Mouse (Mus musculus) neural tube, embryonic 13.5 days (tissue): ENCODE results near the gene Tspoap1. TPM values are rescaled to one million over a fixed set of nuclear protein-coding genes. Genes with fewer than 3 reads are reported as not detected.

Experiments
- ATAC-seq: fragments of 200-750 bp; cut with Nextera tagmentation; 2 replicates; pipeline ENCODE4 v1.8.0; 2017; ENCODE audit warnings: low read depth, mild to moderate bottlenecking, moderate TSS enrichment, moderate library complexity
- H3K27ac ChIP-seq: fragments of 300-500 bp; sonication (generic); replicated peaks from 2 replicates; pipeline ENCODE4 v1.5.1; 2015; ENCODE audit warnings: moderate library complexity, mild to moderate bottlenecking, inconsistent platforms
- H3K27me3 ChIP-seq: fragments of 300-500 bp; sonication (generic); 2 replicates; pipeline ENCODE4 v1.6.1; 2015; ENCODE audit warnings: mild to moderate bottlenecking, inconsistent platforms
- H3K36me3 ChIP-seq: fragments of 300-500 bp; sonication (generic); 2 replicates; pipeline ENCODE4 v1.6.1; 2015; ENCODE audit warnings: mild to moderate bottlenecking, inconsistent platforms
- H3K4me1 ChIP-seq: fragments of 300-500 bp; sonication (generic); replicated peaks from 2 replicates; pipeline ENCODE4 v1.6.1; 2015; ENCODE audit warnings: inconsistent platforms
- H3K4me2 ChIP-seq: fragments of 300-500 bp; sonication (generic); 2 replicates; pipeline ENCODE4 v1.6.1; 2015; ENCODE audit warnings: inconsistent platforms, mild to moderate bottlenecking, moderate library complexity
- H3K4me3 ChIP-seq: fragments of 300-500 bp; sonication (generic); 2 replicates; pipeline ENCODE4 v1.5.1; 2015; ENCODE audit warnings: mild to moderate bottlenecking, inconsistent platforms
- H3K9ac ChIP-seq: fragments of 300-500 bp; sonication (generic); 2 replicates; pipeline ENCODE4 v1.6.1; 2015; ENCODE audit warnings: moderate library complexity, mild to moderate bottlenecking, inconsistent platforms
- H3K9me3 ChIP-seq: fragments of 300-500 bp; sonication (generic); 2 replicates; pipeline ENCODE4 v1.6.1; 2016; ENCODE audit warnings: inconsistent platforms
- WGBS: fragments of 180-500 bp; shearing (Covaris S2); methylation state at CpG from one replicate; pipeline ENCODE4 v1.1.7; 2015; 5-methylcytosine and 5-hydroxymethylcytosine counted together
- polyA plus RNA-seq: library from polyadenylated mRNA; unstranded; fragments of >200 nt; fragmentation: Nextera tagmentation; extraction: Ambion mirVana; gene quantifications from 2 replicates; pipeline ENCODE4 v1.2.1, GENCODE M21; 2015

Tspoap1 gene
- polyA plus RNA-seq, 1 experiment from 2014 or later = 27.0 TPM

- no peaks in the 10 kb centered on the region for H3K36me3 ChIP-seq
- no peaks in the 10 kb centered on the region for H3K27me3 ChIP-seq
- H3K27ac ChIP-seq = no peak overlapping the region
- H3K4me2 ChIP-seq = no peak overlapping the region
- H3K9ac ChIP-seq = no peak overlapping the region
- no peak overlapping the region for H3K4me3 ChIP-seq
- WGBS = 86% methylated on average over 22 of the region's 22 CpGs
- no peak for ATAC-seq
- H3K9me3 ChIP-seq = no peaks in the 10 kb centered on the region
- no peaks in the 10 kb centered on the region for H3K4me1 ChIP-seq
Observed at GRCm38 (mm10) chr11:87801711-87802275, 41.5 kb downstream of the Tspoap1 start.

GRCm38 (mm10) chr11:87802621-87803020 lies 42.3 kb downstream of the Tspoap1 start:
- Histone ChIP-seq H3K4me1 (no peaks in the 10 kb centered on the region), H3K36me3 (no peaks in the 10 kb centered on the region), H3K4me3 (no peak overlapping the region), H3K9me3 (no peaks in the 10 kb centered on the region), H3K27ac (no peak overlapping the region), H3K4me2 (0 out of 2 replicates have a peak overlapping the region, but pooled peaks have one; percentile 13), H3K9ac (no peak overlapping the region), H3K27me3 (no peaks in the 10 kb centered on the region)
- WGBS = 45% methylated on average over 14 of the region's 14 CpGs
- ATAC-seq = no peak

GRCm38 (mm10) chr11:87805448-87805847 lies 45.1 kb downstream of the Tspoap1 start:
- Histone ChIP-seq H3K9ac (no peak overlapping the region), H3K27ac (no peak overlapping the region), H3K27me3 (no peaks in the 10 kb centered on the region), H3K4me3 (no peak overlapping the region), H3K4me1 (no peaks in the 10 kb centered on the region), H3K4me2 (no peak overlapping the region), H3K9me3 (no peaks in the 10 kb centered on the region), H3K36me3 (no peaks in the 10 kb centered on the region)
- ATAC-seq = no peak
- 69% methylated on average over 1 of the region's 1 CpGs for whole genome bisulfite sequencing

DNA sequence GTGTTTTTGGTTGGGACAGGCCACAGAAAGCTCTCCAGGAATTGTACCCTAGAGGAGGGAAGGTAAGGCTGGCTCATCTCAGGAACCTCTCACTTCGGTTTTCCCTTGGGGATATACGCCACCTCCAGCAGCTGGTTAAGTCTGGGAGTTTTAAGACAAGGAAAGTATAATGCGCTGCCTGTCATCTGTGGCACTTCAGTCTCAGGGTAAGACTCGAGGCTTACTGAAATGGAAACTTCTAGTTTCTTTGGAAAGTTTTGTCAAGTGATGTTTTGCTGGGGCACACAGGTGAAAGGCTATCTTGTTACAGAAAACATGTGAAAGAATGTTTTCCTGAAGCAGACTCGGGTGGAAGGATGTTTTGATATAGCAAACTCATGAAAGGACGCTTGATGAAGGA lies 47.1 kb downstream of the Tspoap1 start:
- WGBS = 92% methylated on average over 6 of the region's 6 CpGs
- Histone ChIP-seq H3K9me3 (no peaks in the 10 kb centered on the region), H3K27me3 (no peaks in the 10 kb centered on the region), H3K27ac (no peak overlapping the region), H3K9ac (no peak overlapping the region), H3K36me3 (no peaks in the 10 kb centered on the region), H3K4me3 (no peak overlapping the region), H3K4me1 (peaks cover 5% of the 10 kb centered on the region; the same call in 1 of the 2 replicates), H3K4me2 (no peak overlapping the region)
- ATAC-seq = no peak

GRCm38 (mm10) chr11:87808236-87808635 lies 47.9 kb downstream of the Tspoap1 start:
- Histone ChIP-seq H3K27ac (no peak overlapping the region), H3K36me3 (no peaks in the 10 kb centered on the region), H3K4me3 (no peak overlapping the region), H3K4me1 (peaks cover 5% of the 10 kb centered on the region; the same call in 1 of the 2 replicates), H3K4me2 (no peak overlapping the region), H3K9ac (no peak overlapping the region), H3K27me3 (no peaks in the 10 kb centered on the region), H3K9me3 (no peaks in the 10 kb centered on the region)
- 91% methylated on average over 7 of the region's 7 CpGs for WGBS
- ATAC-seq = no peak

DNA sequence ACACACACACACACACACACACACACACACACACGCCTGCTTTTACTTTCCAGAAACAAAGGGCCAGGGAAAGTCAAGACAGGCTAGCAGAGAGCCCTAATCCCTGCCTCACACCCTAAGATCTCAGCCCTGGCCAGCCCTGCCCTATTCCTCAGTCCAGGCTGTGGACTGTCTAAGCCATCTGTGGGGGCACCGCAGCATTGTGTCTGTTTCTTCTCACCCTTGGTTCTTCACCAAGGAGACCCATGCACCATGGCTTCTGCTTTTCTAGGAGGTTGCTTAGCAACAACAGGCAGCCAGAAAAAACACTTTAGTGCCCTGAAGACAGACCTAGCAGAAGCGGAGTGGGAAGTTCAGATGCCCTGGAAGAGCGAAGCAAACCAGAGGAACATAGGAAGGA lies 51.1 kb downstream of the Tspoap1 start:
- Histone ChIP-seq H3K4me3 (no peak overlapping the region), H3K9me3 (no peaks in the 10 kb centered on the region), H3K9ac (no peak overlapping the region), H3K36me3 (no peaks in the 10 kb centered on the region), H3K4me2 (no peak overlapping the region), H3K27me3 (no peaks in the 10 kb centered on the region), H3K4me1 (peaks cover 13% of the 10 kb centered on the region), H3K27ac (no peak overlapping the region)
- WGBS = 57% methylated on average over 3 of the region's 4 CpGs
- 0 out of 2 replicates have a peak, but pooled peaks have one; percentile 40 for ATAC-seq

GRCm38 (mm10) chr11:87814831-87815230 lies 54.5 kb downstream of the Tspoap1 start:
- ATAC-seq = no peak
- Histone ChIP-seq H3K4me2 (no peak overlapping the region), H3K9me3 (no peaks in the 10 kb centered on the region), H3K27ac (no peak overlapping the region), H3K4me3 (no peak overlapping the region), H3K4me1 (peaks cover 24% of the 10 kb centered on the region), H3K9ac (no peak overlapping the region), H3K36me3 (no peaks in the 10 kb centered on the region), H3K27me3 (peaks cover 5% of the 10 kb centered on the region; the same call in 1 of the 2 replicates)
- whole genome bisulfite sequencing = 65% methylated on average over 8 of the region's 8 CpGs

GRCm38 (mm10) chr11:87816707-87817442 lies 56.5 kb downstream of the Tspoap1 start:
- Histone ChIP-seq H3K9me3 (no peaks in the 10 kb centered on the region), H3K27ac (peak overlapping the region; percentile 54), H3K9ac (peak overlapping the region; percentile 71), H3K27me3 (peaks cover 5% of the 10 kb centered on the region; the same call in 1 of the 2 replicates), H3K4me3 (peak overlapping the region; percentile 40), H3K4me1 (peaks cover 19% of the 10 kb centered on the region), H3K36me3 (no peaks in the 10 kb centered on the region), H3K4me2 (peak overlapping the region; percentile 65)
- WGBS = 3% methylated on average over 30 of the region's 31 CpGs
- ATAC-seq = peak; percentile 93

DNA sequence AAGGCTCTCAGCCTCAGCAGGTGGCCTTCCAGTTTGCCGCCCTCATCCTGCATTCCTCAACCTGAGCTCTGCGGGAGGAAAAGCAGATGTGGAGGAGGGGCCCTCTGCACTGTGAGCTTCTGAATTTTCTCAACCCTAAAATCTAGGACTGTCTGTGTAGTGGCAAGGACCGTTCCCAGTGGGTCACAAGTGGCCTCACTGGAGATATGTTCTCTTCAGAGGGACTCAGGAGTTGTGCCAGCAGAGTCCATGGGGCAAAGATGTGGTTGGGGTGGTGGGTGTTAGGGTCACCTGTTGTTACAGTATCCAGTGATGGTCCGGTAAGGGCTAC lies 57.1 kb downstream of the Tspoap1 start:
- H3K4me2 ChIP-seq = peak overlapping the region; percentile 65
- peak overlapping the region; percentile 71 for H3K9ac ChIP-seq
- H3K36me3 ChIP-seq = no peaks in the 10 kb centered on the region
- peak overlapping the region; percentile 54; the same call in 1 of the 2 replicates for H3K27ac ChIP-seq
- peaks cover 19% of the 10 kb centered on the region for H3K4me1 ChIP-seq
- peak; percentile 55; the same call in 1 of the 2 replicates for ATAC-seq
- peaks cover 5% of the 10 kb centered on the region; the same call in 1 of the 2 replicates for H3K27me3 ChIP-seq
- H3K4me3 ChIP-seq = peak overlapping the region; percentile 40
- H3K9me3 ChIP-seq = no peaks in the 10 kb centered on the region
- 28% methylated on average over 4 of the region's 4 CpGs for WGBS

GRCm38 (mm10) chr11:87821502-87821901 lies 61.2 kb downstream of the Tspoap1 start:
- 60% methylated on average over 5 of the region's 5 CpGs for WGBS
- no peaks in the 10 kb centered on the region for H3K9me3 ChIP-seq
- peaks cover 8% of the 10 kb centered on the region; the same call in 1 of the 2 replicates for H3K27me3 ChIP-seq
- no peak overlapping the region for H3K4me3 ChIP-seq
- H3K36me3 ChIP-seq = no peaks in the 10 kb centered on the region
- no peak for ATAC-seq
- peaks cover 10% of the 10 kb centered on the region for H3K4me1 ChIP-seq
- no peak overlapping the region for H3K27ac ChIP-seq
- no peak overlapping the region for H3K9ac ChIP-seq
- no peak overlapping the region for H3K4me2 ChIP-seq

- Histone ChIP-seq H3K4me2 (no peak within 1 kb of the TSS), H3K4me3 (no peak within 1 kb of the TSS), H3K4me1 (peaks cover 11% of the 10 kb centered on the region), H3K27me3 (0 out of 2 replicates have a peak, but pooled peaks cover 3% of the 10 kb centered on the region), H3K27ac (no peak within 1 kb of the TSS), H3K36me3 (no peaks in the 10 kb centered on the region), H3K9ac (no peak within 1 kb of the TSS), H3K9me3 (no peaks in the 10 kb centered on the region)
- 20% methylated on average over 10 of the region's 10 CpGs for whole genome bisulfite sequencing
- no peak for ATAC-seq
Observed at GRCm38 (mm10) chr11:87828239-87828900, 68.0 kb downstream of the Tspoap1 start, which contains the start of gene Lpo. TSS of gene Lpo (minus strand) at chr11:87828289.
